Mouse (Mus musculus) C2C12 (cell line): ENCODE measurements at regions not wholly inside any gene's neighbourhood (a gene's known extent, or its start where the extent isn't known, plus 50 kb on each side); places are given as distances from the start of the nearest gene placed in this dataset.

Experiments used
- H3K27me3 ChIP-seq: one replicate; pipeline ENCODE4 v1.6.1; 2011; ENCODE audit not compliant: control insufficient read depth, insufficient read depth, insufficient read length
- H3K36me3 ChIP-seq: one replicate; pipeline ENCODE4 v1.6.1; 2011; ENCODE audit not compliant: control insufficient read depth, insufficient read depth
- H3K4me3 ChIP-seq: one replicate; pipeline ENCODE4 v1.5.1; 2011; ENCODE audit warnings: mild to moderate bottlenecking, control low read depth; ENCODE audit not compliant: poor library complexity, insufficient read depth, severe bottlenecking
- H3K79me2 ChIP-seq: one replicate; pipeline ENCODE4 v1.6.1; 2011; ENCODE audit not compliant: control insufficient read depth, insufficient read depth
- H3K79me3 ChIP-seq: one replicate; pipeline ENCODE4 v1.6.1; 2011; ENCODE audit warnings: low read depth, control low read depth
- H3ac ChIP-seq: one replicate; pipeline ENCODE3; 2011; ENCODE audit warnings: low read depth; ENCODE audit not compliant: control insufficient read depth, insufficient read length
- CEBPB ChIP-seq: IDR thresholded peaks from one replicate; pipeline ENCODE4 v1.6.1; 2011; ENCODE audit warnings: low read depth, mild to moderate bottlenecking, control low read depth, moderate library complexity
- CTCF ChIP-seq: IDR thresholded peaks from one replicate; pipeline ENCODE4 v1.5.1; 2011; ENCODE audit not compliant: control insufficient read depth, insufficient read depth, insufficient read length
- FOSL1 ChIP-seq: IDR thresholded peaks from one replicate; pipeline ENCODE4 v1.8.0; 2011; ENCODE audit warnings: mild to moderate bottlenecking, low read length; ENCODE audit not compliant: poor library complexity, insufficient read depth, severe bottlenecking
- MAX ChIP-seq: IDR thresholded peaks from one replicate; pipeline ENCODE4 v1.6.1; 2011; ENCODE audit warnings: mild to moderate bottlenecking, control low read depth
- MYOD1 ChIP-seq: IDR thresholded peaks from one replicate; pipeline ENCODE4 v1.6.1; 2011; ENCODE audit warnings: low read depth; ENCODE audit not compliant: control insufficient read depth, insufficient read length
- MYOG ChIP-seq: IDR thresholded peaks from one replicate; pipeline ENCODE4 v1.6.1; 2011; ENCODE audit not compliant: control insufficient read depth, insufficient read length; ENCODE audit errors: extremely low read depth
- USF1 ChIP-seq: IDR thresholded peaks from one replicate; pipeline ENCODE4 v1.6.1; 2011; ENCODE audit warnings: low read depth, mild to moderate bottlenecking, control low read depth, moderate library complexity

- Histone ChIP-seq H3K36me3 (no peaks in the 10 kb centered on the region), H3K79me2 (no peaks in the 10 kb centered on the region), H3K79me3 (no peaks in the 10 kb centered on the region), H3K27me3 (no peaks in the 10 kb centered on the region), H3K4me3 (no peak overlapping the region), H3ac (no peak overlapping the region)
- TF ChIP-seq MYOG (no peak), MAX (no peak), MYOD1 (no peak), CTCF (no peak), FOSL1 (peak; percentile 86)
These were observed 159.7 kb upstream of the Npy2r start for GRCm38 (mm10) chr3:82707628-82708027.

DNA sequence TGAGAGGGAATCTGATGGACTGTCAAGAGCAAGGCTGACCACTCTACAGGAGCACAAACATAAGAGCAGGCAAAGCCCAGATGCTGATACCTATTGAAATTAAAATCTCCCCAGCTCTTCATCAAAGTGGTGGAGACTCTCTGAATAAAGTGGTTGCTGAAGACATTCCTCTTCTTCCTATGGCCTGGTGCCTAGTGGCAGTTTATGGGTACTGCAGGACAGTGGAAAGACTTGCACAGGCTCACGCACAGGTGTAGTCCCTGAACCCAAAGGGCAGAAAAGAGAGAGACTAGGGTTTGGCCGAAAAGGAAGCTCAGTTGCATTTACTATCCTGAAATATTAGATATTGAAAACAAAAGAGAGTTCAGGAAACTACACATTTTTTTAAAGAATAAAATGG, 144.2 kb upstream of the Npy2r start:
- no peaks in the 10 kb centered on the region for H3K79me2 ChIP-seq
- H3K79me3 ChIP-seq, result no peaks in the 10 kb centered on the region
- H3K4me3 ChIP-seq, result no peak overlapping the region
- no peak overlapping the region for H3ac ChIP-seq
- no peaks in the 10 kb centered on the region for H3K27me3 ChIP-seq
- no peak for TF ChIP-seq CEBPB
- H3K36me3 ChIP-seq, result no peaks in the 10 kb centered on the region

GRCm38 (mm10) chr3:82656159-82656874, 108.4 kb upstream of the Npy2r start:
- H3K4me3 ChIP-seq, result no peak overlapping the region
- no peaks in the 10 kb centered on the region for H3K79me3 ChIP-seq
- no peaks in the 10 kb centered on the region for H3K36me3 ChIP-seq
- TF ChIP-seq MYOD1 (no peak), USF1 (no peak), MYOG (no peak), FOSL1 (no peak), MAX (no peak), CEBPB (no peak), CTCF (no peak)
- no peaks in the 10 kb centered on the region for H3K79me2 ChIP-seq
- H3ac ChIP-seq, result no peak overlapping the region
- H3K27me3 ChIP-seq, result no peaks in the 10 kb centered on the region

DNA sequence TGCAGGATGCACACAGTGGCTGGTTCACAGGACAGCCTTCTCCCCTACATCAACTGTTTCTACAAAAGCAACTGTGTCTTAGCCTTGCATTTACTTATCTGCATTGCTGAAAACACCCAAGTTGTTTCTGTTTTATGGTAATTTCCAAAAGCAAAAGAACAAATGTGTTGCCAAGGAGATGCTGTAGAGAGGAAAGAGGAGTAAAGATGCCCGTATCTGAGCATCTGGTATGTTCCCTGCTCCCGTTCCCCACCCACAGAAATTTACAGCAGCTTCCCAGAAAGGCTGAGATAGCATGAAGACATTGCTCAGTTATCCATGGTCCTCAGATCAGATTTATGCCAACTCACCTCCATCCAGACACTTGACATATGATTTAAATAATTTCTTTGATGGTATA, 104.5 kb upstream of the Npy2r start:
- Histone ChIP-seq H3K36me3 (no peaks in the 10 kb centered on the region), H3K27me3 (no peaks in the 10 kb centered on the region), H3K4me3 (no peak overlapping the region), H3K79me2 (no peaks in the 10 kb centered on the region), H3K79me3 (no peaks in the 10 kb centered on the region), H3ac (no peak overlapping the region)
- TF ChIP-seq MYOD1 (no peak), CTCF (no peak), USF1 (no peak), MAX (no peak), CEBPB (no peak)

DNA sequence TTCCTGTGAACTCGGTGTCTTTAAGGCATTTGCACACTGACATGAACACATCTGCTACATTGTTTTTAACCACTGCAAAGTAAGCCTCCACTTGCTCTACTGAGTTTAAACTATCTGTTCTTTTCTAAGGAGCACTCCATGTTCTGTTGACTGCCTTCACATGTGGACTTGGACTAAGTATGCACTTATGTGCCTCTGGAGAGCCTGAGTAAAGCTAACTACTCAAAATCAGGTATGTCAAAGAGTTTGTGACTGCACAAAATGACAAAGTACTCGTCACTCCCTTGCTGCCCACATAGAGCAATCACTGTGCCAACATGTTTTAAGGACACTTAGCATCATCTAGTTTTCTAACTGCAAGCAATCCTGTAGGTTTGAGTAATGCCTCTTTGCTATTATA, 92.2 kb upstream of the Npy2r start:
- H3K79me2 ChIP-seq, result no peaks in the 10 kb centered on the region
- no peak overlapping the region for H3K4me3 ChIP-seq
- H3K27me3 ChIP-seq, result no peaks in the 10 kb centered on the region
- H3K36me3 ChIP-seq, result no peaks in the 10 kb centered on the region
- H3ac ChIP-seq, result no peak overlapping the region
- TF ChIP-seq MYOG, result no peak
- no peak for TF ChIP-seq FOSL1
- no peak for TF ChIP-seq CTCF
- TF ChIP-seq MAX, result no peak
- TF ChIP-seq MYOD1, result no peak
- TF ChIP-seq CEBPB, result no peak
- no peak for TF ChIP-seq USF1
- H3K79me3 ChIP-seq, result no peaks in the 10 kb centered on the region

DNA sequence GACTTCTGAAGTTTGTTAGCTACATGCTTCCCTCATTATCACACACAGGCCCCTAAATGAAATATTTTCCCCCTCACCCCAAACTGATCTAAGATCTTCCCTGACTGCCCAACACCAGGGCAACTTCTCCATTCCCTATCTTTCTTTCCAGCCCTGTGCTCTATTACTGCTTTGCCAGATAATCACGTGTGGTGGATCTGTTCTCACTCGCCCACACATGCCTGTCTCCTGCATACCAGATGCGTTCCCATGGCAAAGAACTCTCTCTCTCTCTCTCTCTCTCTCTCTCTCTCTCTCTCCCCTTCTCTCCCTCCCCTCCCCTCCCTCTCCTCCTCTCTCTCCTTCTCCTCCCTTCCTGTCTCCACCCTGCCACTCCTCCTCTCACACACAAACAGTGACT, 88.8 kb upstream of the Npy2r start:
- Histone ChIP-seq H3ac (no peak overlapping the region), H3K4me3 (no peak overlapping the region), H3K79me2 (no peaks in the 10 kb centered on the region), H3K79me3 (no peaks in the 10 kb centered on the region), H3K27me3 (no peaks in the 10 kb centered on the region), H3K36me3 (no peaks in the 10 kb centered on the region)
- TF ChIP-seq MYOG, result no peak
- TF ChIP-seq FOSL1, result no peak
- no peak for TF ChIP-seq MAX
- no peak for TF ChIP-seq MYOD1
- no peak for TF ChIP-seq CEBPB
- TF ChIP-seq CTCF, result no peak
- no peak for TF ChIP-seq USF1
